Mouse (Mus musculus): ENCODE data around the gene Krt72. TPM values are rescaled to one million over a fixed set of nuclear protein-coding genes. Genes with fewer than 3 reads are reported as not detected.

The Krt72 gene
- total RNA-seq (2021), result not detected

GRCm38 (mm10) chr15:101786360-101786759 is at the start of gene Krt72:
Krt72 (minus strand) TSS chr15:101786460.
- intact Hi-C loops (cut with DNase I), result no loop called here
- DNase-seq, result no peak

- DNase-seq, result no peak
- intact Hi-C loops (cut with DNase I), result no loop called here
Measured at GRCm38 (mm10) chr15:101834784-101835328, 48.6 kb upstream of the Krt72 start.

GRCm38 (mm10) chr15:101833131-101833530 is 46.9 kb upstream of the Krt72 start:
- intact Hi-C loops (cut with DNase I), result no loop called here
- no peak for DNase-seq

- intact Hi-C loops (cut with DNase I), result no loop called here
- DNase-seq, result no peak
Measured at GRCm38 (mm10) chr15:101829441-101829840, 43.2 kb upstream of the Krt72 start.

GRCm38 (mm10) chr15:101821786-101822185 is 35.5 kb upstream of the Krt72 start:
- DNase-seq, result no peak
- intact Hi-C loops (cut with DNase I), result no loop called here

- intact Hi-C loops (cut with DNase I), result no loop called here
- DNase-seq, result no peak
Measured at GRCm38 (mm10) chr15:101817875-101818274, 31.6 kb upstream of the Krt72 start, which contains the start of gene Krt2. Krt2 (minus strand) TSS chr15:101818169.

- intact Hi-C loops (cut with DNase I), result no loop called here
- no peak for DNase-seq
Measured at GRCm38 (mm10) chr15:101803052-101803822, 17.0 kb upstream of the Krt72 start.

GRCm38 (mm10) chr15:101802296-101802835 is 16.1 kb upstream of the Krt72 start, which contains the start of gene Krt73:
Krt73 (minus strand) TSS chr15:101802346.
- no peak for DNase-seq
- intact Hi-C loops (cut with DNase I), result no loop called here

GRCm38 (mm10) chr15:101790867-101791266 is 4.6 kb upstream of the Krt72 start:
- no peak for DNase-seq
- intact Hi-C loops (cut with DNase I), result no loop called here

- intact Hi-C loops (cut with DNase I), result loop anchor here (2.0 to 5.0 kb wide), 3 partner anchors 199 to 436 kb away; no protein-coding TSS in a partner anchor
- DNase-seq, result no peak
Measured at GRCm38 (mm10) chr15:101773420-101773819, 12.8 kb downstream of the Krt72 start.

GRCm38 (mm10) chr15:101772711-101773081 is 13.6 kb downstream of the Krt72 start:
- intact Hi-C loops (cut with DNase I), result loop anchor here (2.0 to 5.0 kb wide), 3 partner anchors 200 to 435 kb away; no protein-coding TSS in a partner anchor
- peak; percentile 88 for DNase-seq

- DNase-seq, result peak; percentile 36
- intact Hi-C loops (cut with DNase I), result loop anchor here (2.0 to 5.0 kb wide), 3 partner anchors 201 to 435 kb away; no protein-coding TSS in a partner anchor
Measured at GRCm38 (mm10) chr15:101772080-101772710, 14.1 kb downstream of the Krt72 start.

GRCm38 (mm10) chr15:101770226-101770625 is 16.0 kb downstream of the Krt72 start:
- intact Hi-C loops (cut with DNase I), result loop anchor here (5.0 kb wide), 2 partner anchors 248 to 433 kb away; no protein-coding TSS in a partner anchor

GRCm38 (mm10) chr15:101742711-101743110 is 43.5 kb downstream of the Krt72 start, which contains the start of gene Krt71:
Krt71 (minus strand) TSS chr15:101743109.
- DNase-seq, result peak; percentile 26
- intact Hi-C loops (cut with DNase I), result no loop called here

More at GRCm38 (mm10) chr15:101770226-101770625, 16.0 kb downstream of the Krt72 start:
- DNase-seq, result no peak

GRCm38 (mm10) chr15:101737786-101738185 is 48.5 kb downstream of the Krt72 start:
- intact Hi-C loops (cut with DNase I), result no loop called here
- DNase-seq, result no peak

- DNase-seq, result no peak
- intact Hi-C loops (cut with DNase I), result no loop called here
Measured at GRCm38 (mm10) chr15:101730653-101731052, 55.6 kb downstream of the Krt72 start.

Other genes starting within 250 kb of the Krt72 start
- not detected for gene Krt82, start 235.8 kb downstream of the Krt72 start, total RNA-seq (2021)
- not detected for gene Krt90, start 223.5 kb downstream of the Krt72 start, total RNA-seq (2021)
- gene Krt75, start 212.6 kb downstream of the Krt72 start, total RNA-seq (2021), result not detected
- gene Gm5414, start 158.3 kb downstream of the Krt72 start, total RNA-seq (2021), result not detected
- gene Gm5478, start 139.1 kb downstream of the Krt72 start, total RNA-seq (2021), result not detected
- not detected for gene Krt6b, start 106.2 kb downstream of the Krt72 start, total RNA-seq (2021)
- gene Krt6a, start 92.2 kb downstream of the Krt72 start, total RNA-seq (2021), result not detected
- gene Krt5, start 73.6 kb downstream of the Krt72 start, total RNA-seq (2021), result not detected
- gene Krt71, start 43.4 kb downstream of the Krt72 start, total RNA-seq (2021), result not detected
- under 1 TPM; 0.42 to 0.46 TPM for gene Krt73, start 15.9 kb upstream of the Krt72 start, total RNA-seq (2021)
- not detected for gene Krt2, start 31.7 kb upstream of the Krt72 start, total RNA-seq (2021)
- 1 to 10 TPM; 5.9 to 6.1 TPM for gene Krt1, start 64.3 kb upstream of the Krt72 start, total RNA-seq (2021)
- 1 to 10 TPM; 6.7 to 7.8 TPM for gene Krt77, start 83.2 kb upstream of the Krt72 start, total RNA-seq (2021)
- gene Krt76, start 106.5 kb upstream of the Krt72 start, total RNA-seq (2021), result not detected
- under 1 TPM in 1 of 2 experiments, not detected in 1; 0.24 TPM for gene Krt4, start 138.3 kb upstream of the Krt72 start, total RNA-seq (2021)
- gene Krt79, start 153.9 kb upstream of the Krt72 start, total RNA-seq (2021), result under 1 TPM in 1 of 2 experiments, not detected in 1; 0.32 TPM
- gene Krt78, start 167.8 kb upstream of the Krt72 start, total RNA-seq (2021), result not detected
- gene Krt8, start 218.0 kb upstream of the Krt72 start, total RNA-seq (2021), result under 1 TPM in 1 of 2 experiments, not detected in 1; 0.18 TPM
- under 1 TPM; 0.26 to 0.64 TPM for gene Krt18, start 241.7 kb upstream of the Krt72 start, total RNA-seq (2021)